Mouse (Mus musculus) MEL (cell line): ENCODE measurements around the gene Hoxb1.

Source experiments
- CTCF ChIP-seq, 3 experiments: IDR thresholded peaks in 2 of 3; conservative IDR thresholded peaks in 1 of 3; 2 replicates each; pipeline ENCODE4 v1.5.1; 2011 to 2012; ENCODE audit warnings: low read length in 3 of 3, low read depth in 2 of 3, mild to moderate bottlenecking in 2 of 3, improper control_type of control experiment in 1 of 3, inconsistent platforms in 1 of 3, mixed read lengths in 1 of 3, moderate library complexity in 1 of 3; ENCODE audit not compliant: control insufficient read depth in 1 of 3, insufficient read depth in 1 of 3, poor library complexity in 1 of 3, severe bottlenecking in 1 of 3
- EP300 ChIP-seq, 2 experiments: IDR thresholded peaks; 2 replicates each; pipeline ENCODE4 v1.6.1; 2011; ENCODE audit warnings: improper control_type of control experiment in 2 of 2, low read length in 2 of 2, low read depth in 1 of 2, mild to moderate bottlenecking in 1 of 2
- GATA1 ChIP-seq: IDR thresholded peaks from 2 replicates; pipeline ENCODE4 v1.6.1; 2011; ENCODE audit warnings: low read depth, low read length, improper control_type of control experiment
- HCFC1 ChIP-seq: IDR thresholded peaks from 2 replicates; pipeline ENCODE4 v1.6.1; 2012; ENCODE audit warnings: low read depth, mild to moderate bottlenecking, inconsistent platforms, low read length, improper control_type of control experiment, moderate library complexity
- MAFK ChIP-seq: IDR thresholded peaks from 2 replicates; pipeline ENCODE4 v1.6.1; 2011; ENCODE audit warnings: low read depth, mild to moderate bottlenecking, low read length, improper control_type of control experiment, borderline replicate concordance
- MYB ChIP-seq: IDR thresholded peaks from 2 replicates; pipeline ENCODE4 v1.6.1; 2011; ENCODE audit warnings: mild to moderate bottlenecking, low read depth, low read length, improper control_type of control experiment
- POLR2A ChIP-seq, 2 experiments: IDR thresholded peaks; 2 replicates each; pipeline ENCODE4 v1.6.1; 2011 to 2012; ENCODE audit warnings: low read length in 2 of 2, mild to moderate bottlenecking in 2 of 2, control low read depth in 1 of 2, improper control_type of control experiment in 1 of 2, low read depth in 1 of 2, moderate library complexity in 1 of 2; ENCODE audit not compliant: control insufficient read depth in 1 of 2, insufficient read depth in 1 of 2, poor library complexity in 1 of 2
- SMC3 ChIP-seq: IDR thresholded peaks from 2 replicates; pipeline ENCODE4 v1.6.1; 2011; ENCODE audit warnings: low read depth, low read length, improper control_type of control experiment
- UBTF ChIP-seq: IDR thresholded peaks from 2 replicates; pipeline ENCODE4 v1.6.1; 2012; ENCODE audit warnings: low read depth, mild to moderate bottlenecking, inconsistent platforms, low read length, improper control_type of control experiment, moderate library complexity, borderline replicate concordance; ENCODE audit not compliant: insufficient read depth

DNA sequence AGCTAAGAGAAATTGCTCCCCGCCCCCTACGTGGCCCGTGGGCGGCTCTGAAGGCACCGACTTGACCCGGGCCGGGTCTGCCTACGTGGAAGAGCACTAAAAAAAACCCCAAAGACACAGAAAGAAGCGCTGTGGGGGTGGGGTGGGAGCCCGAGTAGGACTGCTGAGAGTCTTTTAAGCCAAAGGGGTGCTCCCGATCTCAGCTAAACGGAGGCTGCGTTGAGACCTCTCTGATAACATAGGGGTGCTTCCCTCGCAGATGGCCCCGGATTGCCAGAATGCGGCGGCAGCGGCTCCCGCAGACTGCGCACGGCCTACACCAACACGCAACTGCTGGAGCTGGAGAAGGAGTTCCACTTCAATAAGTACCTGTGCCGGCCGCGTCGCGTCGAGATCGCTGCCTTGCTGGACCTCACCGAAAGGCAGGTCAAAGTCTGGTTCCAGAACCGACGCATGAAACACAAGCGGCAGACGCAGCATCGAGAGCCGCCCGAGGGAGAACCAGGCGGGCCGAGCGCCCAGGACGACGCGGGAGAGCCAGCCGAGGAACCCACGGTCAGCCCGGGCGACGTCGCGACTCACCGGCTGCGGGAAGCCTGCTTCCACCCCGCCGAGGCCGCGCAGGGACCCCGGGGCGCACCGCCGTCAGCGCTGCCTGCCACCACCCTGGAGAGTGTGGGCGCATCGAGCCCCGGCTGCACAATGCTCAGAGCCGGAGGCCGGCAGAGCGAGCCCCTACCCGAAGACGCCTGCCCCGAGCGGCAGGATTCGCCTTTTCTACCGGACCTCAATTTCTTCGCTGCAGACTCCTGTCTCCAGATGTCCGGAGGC is 12.6 kb upstream of the Hoxb1 start:
- no peak for TF ChIP-seq POLR2A (IDR thresholded peaks at IDR 0.05; ENCODE audit: control insufficient read depth in 1 of 2, insufficient read depth in 1 of 2, low read depth in 1 of 2, low read length in 2 of 2, poor library complexity in 1 of 2)
- no peak for TF ChIP-seq CTCF (IDR thresholded peaks at IDR 0.05 in 2 of 3, conservative IDR thresholded peaks at IDR 0.05 in 1 of 3; ENCODE audit: control insufficient read depth in 1 of 3, insufficient read depth in 1 of 3, low read depth in 2 of 3, low read length in 3 of 3, poor library complexity in 1 of 3, severe bottlenecking in 1 of 3)
- no peak for TF ChIP-seq SMC3
- TF ChIP-seq GATA1: no peak
- no peak for TF ChIP-seq EP300 (IDR thresholded peaks at IDR 0.05; ENCODE audit: low read depth in 1 of 2, low read length in 2 of 2)
- TF ChIP-seq MAFK: no peak
- TF ChIP-seq HCFC1: no peak
- TF ChIP-seq UBTF: no peak
- TF ChIP-seq MYB: no peak
